Mouse (Mus musculus): ENCODE data around the gene Endou. TPM values are rescaled to one million over a fixed set of nuclear protein-coding genes. Genes with fewer than 3 reads are reported as not detected.
"Not testable (repeated sequence)": the region's sequence is repeated elsewhere in the genome, so short reads cannot be mapped to it uniquely, and the experiment has no call there.

Gene Endou
- polyA plus RNA-seq, 1 experiment: 2.1 TPM

DNA sequence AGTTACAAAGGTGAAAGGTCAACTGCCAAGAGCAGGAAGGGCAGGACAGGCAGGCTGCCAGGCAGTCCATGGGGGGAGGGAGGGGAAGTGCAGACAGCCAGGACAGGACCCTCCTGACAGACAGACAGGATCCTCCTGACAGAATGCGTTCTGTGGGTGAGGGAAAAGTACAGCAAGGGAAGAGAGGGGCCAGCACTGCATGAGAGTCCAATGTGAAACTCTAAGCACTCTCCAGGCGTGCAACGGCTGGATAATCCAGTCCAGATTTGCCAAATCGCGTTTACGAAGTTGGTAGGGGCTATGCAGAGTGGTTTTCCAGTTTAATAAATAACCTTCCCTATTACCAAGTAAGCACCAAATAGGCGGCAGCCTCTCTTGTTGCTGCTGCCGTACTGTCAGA lies 49.1 kb downstream of the Endou start:
- DNase-seq (ENCODE audit: low spot score): no peak

- DNase-seq (ENCODE audit: low spot score): no peak
These were observed 51.0 kb downstream of the Endou start for GRCm38 (mm10) chr15:97679991-97680681.

- DNase-seq (ENCODE audit: low spot score): no peak
These were observed 53.8 kb downstream of the Endou start for GRCm38 (mm10) chr15:97677341-97677740.

- DNase-seq (ENCODE audit: low spot score): no peak
These were observed 55.2 kb downstream of the Endou start for GRCm38 (mm10) chr15:97675927-97676326.

DNA sequence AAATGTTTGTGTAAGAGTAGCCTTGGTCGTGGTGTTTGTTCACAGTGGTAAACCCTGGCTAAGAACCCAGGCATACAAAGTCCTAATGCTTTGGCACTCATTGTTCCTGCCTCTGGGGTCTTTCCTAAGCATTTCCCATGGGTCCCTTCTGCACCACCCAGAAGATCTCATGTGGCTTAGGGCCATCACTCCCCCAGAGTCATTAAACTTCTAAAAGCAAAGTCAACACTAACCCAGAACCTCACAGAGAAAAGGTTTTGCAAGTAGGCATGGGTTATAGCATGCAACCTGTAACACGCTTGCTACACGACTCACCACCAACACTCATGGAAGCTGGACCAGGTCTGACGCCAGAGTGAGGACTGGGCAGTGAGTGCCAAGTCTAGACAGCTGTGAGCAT lies 56.7 kb downstream of the Endou start:
- no peak for DNase-seq (ENCODE audit: low spot score)

DNA sequence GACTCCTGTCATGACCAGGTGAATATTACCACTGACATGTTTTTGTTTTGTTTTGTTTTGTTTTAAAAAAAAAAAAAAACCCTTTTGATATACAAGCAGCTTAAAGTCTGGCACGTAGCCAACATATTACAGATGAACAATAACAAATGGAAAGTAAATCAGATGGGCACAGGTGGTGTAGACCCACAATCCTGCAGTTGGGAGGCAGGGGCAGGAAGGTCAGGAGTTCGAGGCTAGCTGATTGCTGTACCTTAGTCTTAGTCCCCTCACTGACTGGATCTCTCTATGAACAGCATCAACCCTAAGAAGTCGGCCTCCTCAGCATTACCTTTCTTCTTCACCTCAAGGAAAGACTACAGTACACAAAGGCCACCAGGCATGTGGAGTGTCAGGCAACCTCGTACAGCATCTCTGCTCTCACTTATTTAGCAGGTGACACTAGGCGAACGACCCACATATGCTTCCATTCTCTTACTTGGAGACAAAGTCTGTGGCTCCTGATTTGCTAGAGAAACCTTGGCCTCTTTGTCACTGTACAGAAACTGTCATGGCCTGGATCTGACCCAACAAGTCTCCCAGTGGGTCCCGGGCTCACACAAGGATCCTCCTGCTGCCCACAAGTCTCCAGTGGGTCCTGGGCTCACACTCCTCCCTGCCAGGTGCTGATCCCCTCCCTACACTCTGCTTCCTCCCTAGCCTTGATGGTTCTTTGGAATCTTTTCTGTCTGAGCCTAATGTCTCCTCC lies 57.7 kb downstream of the Endou start:
- no peak for DNase-seq (ENCODE audit: low spot score)

DNA sequence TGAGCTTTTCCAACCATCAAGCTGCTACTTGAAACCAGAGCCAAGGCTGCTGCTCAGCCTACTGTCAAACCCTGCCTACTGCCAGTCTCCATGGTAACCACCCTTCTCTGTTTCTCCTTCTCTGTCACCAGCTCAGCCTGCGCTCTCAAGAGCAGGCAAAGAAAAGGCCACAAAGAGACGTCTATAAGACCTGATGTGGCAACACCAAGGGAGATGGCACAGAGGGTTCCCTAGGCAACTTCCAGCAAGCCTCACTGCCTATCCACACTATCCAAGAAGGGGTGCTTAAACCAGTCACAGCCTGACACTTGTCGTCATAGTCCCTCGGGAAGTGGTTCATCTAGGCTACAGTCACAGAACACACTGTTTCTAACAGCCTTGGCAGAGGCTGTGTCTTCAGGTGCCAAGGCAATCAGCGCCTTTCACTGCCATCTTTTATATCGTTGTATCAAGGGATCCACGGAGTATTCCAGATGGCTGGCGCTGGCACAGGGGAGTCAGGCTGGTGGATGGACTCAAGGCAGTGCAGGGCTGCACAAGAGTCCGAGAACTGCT lies 58.9 kb downstream of the Endou start:
- no peak for DNase-seq (ENCODE audit: low spot score)

DNA sequence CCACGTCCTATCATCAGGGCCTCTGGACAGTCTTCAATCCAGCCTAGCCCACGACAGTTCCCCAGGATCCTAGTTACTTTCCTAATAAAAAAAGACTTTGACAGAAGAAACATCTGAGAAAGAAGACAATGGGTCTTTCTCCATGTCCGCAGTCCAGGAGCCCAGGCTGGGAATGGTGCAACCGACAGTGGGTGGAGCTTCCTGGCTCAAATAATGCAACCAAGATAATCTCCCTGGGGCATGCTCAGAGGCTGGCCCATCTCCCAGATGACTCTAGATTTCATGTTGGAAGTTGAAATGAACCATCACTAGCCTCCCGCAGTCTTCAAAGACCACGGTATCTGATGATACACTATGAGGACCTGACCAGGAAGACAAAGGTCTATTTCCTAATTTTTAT lies 60.6 kb downstream of the Endou start:
- DNase-seq (ENCODE audit: low spot score): no peak

DNA sequence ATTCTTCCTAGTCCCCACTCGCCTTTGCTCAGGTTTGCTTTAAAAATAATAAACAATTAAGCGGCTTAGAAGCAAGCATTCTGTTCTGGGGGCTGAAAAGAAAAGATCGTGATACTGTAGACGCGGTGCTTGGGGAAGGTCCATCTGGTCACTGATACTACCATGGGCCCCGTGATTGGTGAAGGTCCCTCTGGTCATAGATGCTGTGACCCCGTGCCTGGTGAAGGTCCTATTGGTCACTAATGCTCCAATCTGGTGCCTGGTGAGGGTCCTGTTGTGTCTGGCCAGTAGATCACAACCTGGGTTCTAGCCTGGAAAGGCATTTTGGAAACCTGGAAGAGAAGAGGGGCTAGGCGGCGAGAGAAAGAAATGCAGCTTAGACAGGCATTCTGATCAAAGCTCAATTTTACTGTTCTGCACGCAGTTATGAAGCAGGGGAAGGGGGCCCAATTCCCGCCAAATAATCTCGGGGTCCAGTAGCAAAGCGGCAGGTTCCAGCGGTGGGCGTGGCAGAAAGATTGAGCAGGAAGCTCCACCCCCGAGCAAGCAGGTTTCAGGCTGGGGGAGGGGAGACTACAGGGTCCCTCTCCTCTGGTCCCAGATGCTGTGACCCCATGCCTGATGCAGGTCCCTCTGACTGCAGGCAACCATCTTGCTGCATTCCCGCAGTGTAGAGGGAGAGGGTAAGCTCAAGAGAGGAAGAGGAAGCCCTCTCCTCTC lies 62.8 kb downstream of the Endou start:
- DNase-seq (ENCODE audit: low spot score): not testable (repeated sequence)

DNA sequence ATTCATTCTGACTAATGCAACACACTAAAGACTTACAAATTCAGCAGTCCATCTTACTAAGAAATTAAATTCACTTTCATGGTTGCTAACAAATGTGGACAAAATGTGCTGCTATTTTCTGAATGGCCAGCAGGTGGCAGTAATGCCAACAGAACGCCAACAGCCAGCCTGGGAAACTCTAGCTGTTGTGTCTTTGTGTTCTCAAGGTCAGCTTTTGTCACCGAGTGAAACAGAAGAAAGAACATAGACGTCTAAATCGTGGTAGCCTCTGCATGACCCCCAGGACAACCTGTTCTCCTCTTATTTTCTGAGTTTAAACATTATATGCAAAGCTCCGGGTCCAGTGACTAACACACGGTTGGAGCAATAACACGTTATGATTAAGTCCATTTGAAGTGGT lies 63.7 kb downstream of the Endou start:
- no peak for DNase-seq (ENCODE audit: low spot score)

GRCm38 (mm10) chr15:97666457-97666770 lies 64.7 kb downstream of the Endou start:
- no peak for DNase-seq (ENCODE audit: low spot score)

DNA sequence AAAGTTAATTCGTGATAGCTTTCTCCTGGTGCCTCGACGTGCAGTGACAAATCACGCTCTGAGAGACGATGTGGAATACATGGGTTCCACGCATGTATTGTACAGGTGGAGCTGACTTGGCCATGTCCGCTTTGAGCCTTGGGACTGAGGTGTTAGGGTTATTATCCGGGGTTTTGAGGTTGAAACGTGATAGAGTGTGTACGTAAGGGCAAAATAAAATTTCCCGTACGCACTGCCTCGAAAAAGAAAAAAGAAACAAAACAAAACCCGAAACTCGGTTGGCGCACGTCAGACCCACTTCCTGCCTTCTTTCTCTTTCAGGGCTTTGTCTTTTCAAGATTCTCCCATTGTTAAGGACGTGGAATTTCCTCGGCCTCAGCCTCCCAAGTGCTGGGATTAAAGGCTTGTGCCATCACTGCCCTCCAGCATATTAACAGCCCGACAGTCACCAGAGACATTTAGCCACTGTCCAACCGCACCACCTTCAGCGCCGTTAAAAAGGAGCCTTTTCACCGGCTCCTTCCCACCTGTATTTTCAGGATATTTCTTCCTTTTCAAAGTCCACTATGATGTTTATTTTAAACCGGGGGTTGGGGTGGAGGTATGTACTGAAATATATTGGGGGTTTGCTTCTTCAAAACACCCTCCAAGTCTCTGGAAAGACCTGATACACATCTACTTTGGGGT lies 65.2 kb downstream of the Endou start:
- no peak for DNase-seq (ENCODE audit: low spot score)

- DNase-seq (ENCODE audit: low spot score): no peak
These were observed 66.0 kb downstream of the Endou start for GRCm38 (mm10) chr15:97664981-97665668.

DNA sequence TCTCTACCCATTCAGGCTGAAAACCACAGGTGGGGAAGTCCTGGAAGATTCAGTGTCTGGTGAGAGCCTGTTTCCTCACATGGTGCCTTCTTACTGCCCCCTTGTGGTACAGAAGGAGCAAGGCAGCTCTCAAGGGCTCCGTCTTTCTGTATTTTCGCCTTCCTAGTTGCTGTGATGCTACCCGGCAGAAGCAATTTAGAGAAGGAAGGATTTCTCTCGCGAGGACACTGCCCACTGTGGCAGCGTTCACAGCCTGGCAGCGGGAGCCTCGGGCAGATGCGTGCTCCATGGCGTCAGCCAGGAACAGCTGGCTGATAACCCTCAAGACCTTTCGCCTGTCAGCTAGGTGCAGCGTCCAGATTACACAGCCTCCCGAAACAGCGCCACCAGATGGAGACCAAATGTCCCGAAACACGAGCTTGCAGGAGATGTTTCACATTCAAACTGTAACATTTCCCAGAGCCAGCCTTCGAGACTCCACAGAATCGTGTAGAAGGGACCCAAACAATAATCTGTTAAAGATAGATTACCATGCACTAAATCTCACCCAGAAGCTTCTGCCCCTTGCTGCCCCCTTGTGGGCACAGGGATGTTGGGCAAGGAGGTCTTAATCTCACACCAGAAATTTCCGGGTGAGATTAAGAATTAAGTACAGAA lies 67.3 kb downstream of the Endou start:
- DNase-seq (ENCODE audit: low spot score): peak; percentile 40

Other genes starting within 250 kb of the Endou start
- gene Rpap3, start 25.5 kb downstream of the Endou start, polyA plus RNA-seq (2012; rRNA removed): 23.5 and 26.0 TPM in 2 replicates
- 17.8 and 19.2 TPM in 2 replicates for gene Rapgef3, start 36.6 kb upstream of the Endou start, polyA plus RNA-seq (2012; rRNA removed)
- 72.4 and 91.1 TPM in 2 replicates for gene Slc48a1, start 47.2 kb upstream of the Endou start, polyA plus RNA-seq (2012; rRNA removed)
- gene Hdac7, start 113.2 kb upstream of the Endou start, polyA plus RNA-seq (2012; rRNA removed): 45.3 and 45.8 TPM in 2 replicates
- 1.3 and 1.6 TPM in 2 replicates for gene Vdr, start 179.3 kb upstream of the Endou start, polyA plus RNA-seq (2012; rRNA removed)
- gene Tmem106c, start 232.9 kb upstream of the Endou start, polyA plus RNA-seq (2012; rRNA removed): 65.7 and 80.9 TPM in 2 replicates